Mouse (Mus musculus): ENCODE measurements around the gene Focad. TPM values are rescaled to one million over a fixed set of nuclear protein-coding genes. Genes with fewer than 3 reads are reported as not detected.

Gene Focad
- polyA plus RNA-seq, 1 experiment from 2014 or later, result 17.4 TPM

- H3K9me3 ChIP-seq (ENCODE audit: control insufficient read depth, low read length), result no peaks in the 10 kb centered on the region
- no peak overlapping the region for H3K9ac ChIP-seq (ENCODE audit: low read length)
- no peak overlapping the region for H3K27ac ChIP-seq (ENCODE audit: low read depth)
- no peak overlapping the region for H3K4me2 ChIP-seq (ENCODE audit: low read length)
- H3K36me3 ChIP-seq (ENCODE audit: control insufficient read depth, insufficient read depth, low read length), result no peaks in the 10 kb centered on the region
- H3K27me3 ChIP-seq (replicated peaks; ENCODE audit: control insufficient read depth, insufficient read depth, low read length), result no peaks in the 10 kb centered on the region
- no peaks in the 10 kb centered on the region for H3K4me1 ChIP-seq (replicated peaks; ENCODE audit: control insufficient read depth, insufficient read depth, low read length)
- ATAC-seq (replicated peaks; ENCODE audit: low FRiP score, low TSS enrichment, low read depth), result no peak
- no peak overlapping the region for H3K4me3 ChIP-seq (ENCODE audit: low read depth, low read length)
- WGBS, result 79% methylated on average over 5 of the region's 5 CpGs
- no peak for DNase-seq (ENCODE audit: low spot score)
These were observed 99.8 kb downstream of the Focad start for GRCm38 (mm10) chr4:88194256-88194655.

GRCm38 (mm10) chr4:88195898-88196495 is 101.6 kb downstream of the Focad start:
- H3K36me3 ChIP-seq (ENCODE audit: control insufficient read depth, insufficient read depth, low read length), result no peaks in the 10 kb centered on the region
- WGBS, result 67% methylated on average over 4 of the region's 4 CpGs
- no peak overlapping the region for H3K4me3 ChIP-seq (ENCODE audit: low read depth, low read length)
- H3K4me2 ChIP-seq (ENCODE audit: low read length), result no peak overlapping the region
- no peaks in the 10 kb centered on the region for H3K27me3 ChIP-seq (replicated peaks; ENCODE audit: control insufficient read depth, insufficient read depth, low read length)
- no peak overlapping the region for H3K9ac ChIP-seq (ENCODE audit: low read length)
- no peaks in the 10 kb centered on the region for H3K9me3 ChIP-seq (ENCODE audit: control insufficient read depth, low read length)
- H3K27ac ChIP-seq (ENCODE audit: low read depth), result no peak overlapping the region
- no peaks in the 10 kb centered on the region for H3K4me1 ChIP-seq (replicated peaks; ENCODE audit: control insufficient read depth, insufficient read depth, low read length)
- DNase-seq (ENCODE audit: low spot score) (no peak), ATAC-seq (replicated peaks; ENCODE audit: low FRiP score, low TSS enrichment, low read depth) (no peak)

GRCm38 (mm10) chr4:88196500-88196912 is 102.1 kb downstream of the Focad start:
- no peaks in the 10 kb centered on the region for H3K9me3 ChIP-seq (ENCODE audit: control insufficient read depth, low read length)
- H3K9ac ChIP-seq (ENCODE audit: low read length), result no peak overlapping the region
- DNase-seq (ENCODE audit: low spot score) (no peak), ATAC-seq (replicated peaks; ENCODE audit: low FRiP score, low TSS enrichment, low read depth) (no peak)
- H3K4me3 ChIP-seq (ENCODE audit: low read depth, low read length), result no peak overlapping the region
- no peak overlapping the region for H3K4me2 ChIP-seq (ENCODE audit: low read length)
- H3K27ac ChIP-seq (ENCODE audit: low read depth), result no peak overlapping the region
- no peaks in the 10 kb centered on the region for H3K27me3 ChIP-seq (replicated peaks; ENCODE audit: control insufficient read depth, insufficient read depth, low read length)
- no peaks in the 10 kb centered on the region for H3K36me3 ChIP-seq (ENCODE audit: control insufficient read depth, insufficient read depth, low read length)
- 78% methylated on average over 4 of the region's 4 CpGs for WGBS
- H3K4me1 ChIP-seq (replicated peaks; ENCODE audit: control insufficient read depth, insufficient read depth, low read length), result no peaks in the 10 kb centered on the region

GRCm38 (mm10) chr4:88197244-88197643 is 102.8 kb downstream of the Focad start:
- Histone ChIP-seq H3K4me3 (ENCODE audit: low read depth, low read length) (no peak overlapping the region), H3K27me3 (replicated peaks; ENCODE audit: control insufficient read depth, insufficient read depth, low read length) (no peaks in the 10 kb centered on the region), H3K27ac (ENCODE audit: low read depth) (no peak overlapping the region), H3K9ac (ENCODE audit: low read length) (no peak overlapping the region), H3K36me3 (ENCODE audit: control insufficient read depth, insufficient read depth, low read length) (no peaks in the 10 kb centered on the region), H3K9me3 (ENCODE audit: control insufficient read depth, low read length) (no peaks in the 10 kb centered on the region), H3K4me2 (ENCODE audit: low read length) (no peak overlapping the region), H3K4me1 (replicated peaks; ENCODE audit: control insufficient read depth, insufficient read depth, low read length) (no peaks in the 10 kb centered on the region)
- WGBS, result 40% methylated on average over 5 of the region's 5 CpGs
- ATAC-seq (replicated peaks; ENCODE audit: low FRiP score, low TSS enrichment, low read depth), result no peak
- DNase-seq (ENCODE audit: low spot score), result no peak

GRCm38 (mm10) chr4:88199186-88199585 is 104.8 kb downstream of the Focad start:
- Histone ChIP-seq H3K27me3 (replicated peaks; ENCODE audit: control insufficient read depth, insufficient read depth, low read length) (no peaks in the 10 kb centered on the region), H3K27ac (ENCODE audit: low read depth) (no peak overlapping the region), H3K36me3 (ENCODE audit: control insufficient read depth, insufficient read depth, low read length) (no peaks in the 10 kb centered on the region), H3K4me3 (ENCODE audit: low read depth, low read length) (no peak overlapping the region), H3K4me2 (ENCODE audit: low read length) (no peak overlapping the region), H3K9ac (ENCODE audit: low read length) (no peak overlapping the region), H3K9me3 (ENCODE audit: control insufficient read depth, low read length) (no peaks in the 10 kb centered on the region), H3K4me1 (replicated peaks; ENCODE audit: control insufficient read depth, insufficient read depth, low read length) (no peaks in the 10 kb centered on the region)
- ATAC-seq (replicated peaks; ENCODE audit: low FRiP score, low TSS enrichment, low read depth) (no peak), DNase-seq (ENCODE audit: low spot score) (no peak)
- WGBS, result 59% methylated on average over 1 of the region's 1 CpGs

- no peak overlapping the region for H3K4me2 ChIP-seq (ENCODE audit: low read length)
- ATAC-seq (replicated peaks; ENCODE audit: low FRiP score, low TSS enrichment, low read depth) (no peak), DNase-seq (ENCODE audit: low spot score) (no peak)
- no peaks in the 10 kb centered on the region for H3K4me1 ChIP-seq (replicated peaks; ENCODE audit: control insufficient read depth, insufficient read depth, low read length)
- H3K9me3 ChIP-seq (ENCODE audit: control insufficient read depth, low read length), result no peaks in the 10 kb centered on the region
- no peak overlapping the region for H3K4me3 ChIP-seq (ENCODE audit: low read depth, low read length)
- H3K9ac ChIP-seq (ENCODE audit: low read length), result no peak overlapping the region
- WGBS, result 93% methylated on average over 4 of the region's 4 CpGs
- H3K27ac ChIP-seq (ENCODE audit: low read depth), result no peak overlapping the region
- H3K27me3 ChIP-seq (replicated peaks; ENCODE audit: control insufficient read depth, insufficient read depth, low read length), result no peaks in the 10 kb centered on the region
- no peaks in the 10 kb centered on the region for H3K36me3 ChIP-seq (ENCODE audit: control insufficient read depth, insufficient read depth, low read length)
These were observed 106.6 kb downstream of the Focad start for GRCm38 (mm10) chr4:88201047-88201446.

- Histone ChIP-seq H3K9me3 (ENCODE audit: control insufficient read depth, low read length) (no peaks in the 10 kb centered on the region), H3K4me2 (ENCODE audit: low read length) (no peak overlapping the region), H3K4me1 (replicated peaks; ENCODE audit: control insufficient read depth, insufficient read depth, low read length) (peaks cover 6% of the 10 kb centered on the region), H3K36me3 (ENCODE audit: control insufficient read depth, insufficient read depth, low read length) (no peaks in the 10 kb centered on the region), H3K9ac (ENCODE audit: low read length) (no peak overlapping the region), H3K4me3 (ENCODE audit: low read depth, low read length) (no peak overlapping the region), H3K27ac (ENCODE audit: low read depth) (no peak overlapping the region), H3K27me3 (replicated peaks; ENCODE audit: control insufficient read depth, insufficient read depth, low read length) (no peaks in the 10 kb centered on the region)
- DNase-seq (ENCODE audit: low spot score) (no peak), ATAC-seq (replicated peaks; ENCODE audit: low FRiP score, low TSS enrichment, low read depth) (no peak)
- WGBS, result 95% methylated on average over 6 of the region's 6 CpGs
These were observed 114.2 kb downstream of the Focad start for GRCm38 (mm10) chr4:88208676-88209075.

- no peak for DNase-seq (ENCODE audit: low spot score)
- no peak for ATAC-seq (replicated peaks; ENCODE audit: low FRiP score, low TSS enrichment, low read depth)
- Histone ChIP-seq H3K4me3 (ENCODE audit: low read depth, low read length) (no peak overlapping the region), H3K9ac (ENCODE audit: low read length) (no peak overlapping the region), H3K9me3 (ENCODE audit: control insufficient read depth, low read length) (no peaks in the 10 kb centered on the region), H3K36me3 (ENCODE audit: control insufficient read depth, insufficient read depth, low read length) (no peaks in the 10 kb centered on the region), H3K27me3 (replicated peaks; ENCODE audit: control insufficient read depth, insufficient read depth, low read length) (no peaks in the 10 kb centered on the region), H3K4me2 (ENCODE audit: low read length) (no peak overlapping the region), H3K27ac (ENCODE audit: low read depth) (no peak overlapping the region), H3K4me1 (replicated peaks; ENCODE audit: control insufficient read depth, insufficient read depth, low read length) (peaks cover 6% of the 10 kb centered on the region)
- 38% methylated on average over 3 of the region's 3 CpGs for WGBS
These were observed 115.0 kb downstream of the Focad start for GRCm38 (mm10) chr4:88209351-88209814.

- Histone ChIP-seq H3K27ac (ENCODE audit: low read depth) (no peak overlapping the region), H3K4me3 (ENCODE audit: low read depth, low read length) (no peak overlapping the region), H3K36me3 (ENCODE audit: control insufficient read depth, insufficient read depth, low read length) (no peaks in the 10 kb centered on the region), H3K4me2 (ENCODE audit: low read length) (no peak overlapping the region), H3K9me3 (ENCODE audit: control insufficient read depth, low read length) (no peaks in the 10 kb centered on the region), H3K9ac (ENCODE audit: low read length) (no peak overlapping the region), H3K27me3 (replicated peaks; ENCODE audit: control insufficient read depth, insufficient read depth, low read length) (no peaks in the 10 kb centered on the region), H3K4me1 (replicated peaks; ENCODE audit: control insufficient read depth, insufficient read depth, low read length) (peaks cover 6% of the 10 kb centered on the region)
- 68% methylated on average over 6 of the region's 6 CpGs for WGBS
- ATAC-seq (replicated peaks; ENCODE audit: low FRiP score, low TSS enrichment, low read depth), result no peak
- DNase-seq (ENCODE audit: low spot score), result no peak
These were observed 116.2 kb downstream of the Focad start for GRCm38 (mm10) chr4:88210602-88211001.
